Mouse (Mus musculus) CD8-positive naive resting alpha-beta T cell, adult 2 months (primary cell): Measurements from ENCODE around the gene Krt8.
"Not testable (repeated sequence)": the region's sequence is repeated elsewhere in the genome, so short reads cannot be mapped to it uniquely, and the experiment has no call there.

Experiments used
- DNase-seq, 2 experiments: peaks; one replicate each; pipeline ENCODE4 v3.0.0; 2022; ENCODE audit warnings: low read depth in 2 of 2, low spot score in 2 of 2

The Krt8 gene

GRCm38 (mm10) chr15:102010569-102011245, 6.4 kb upstream of the Krt8 start:
- DNase-seq: no peak

- no peak for DNase-seq
These were observed 3.1 kb upstream of the Krt8 start for GRCm38 (mm10) chr15:102007097-102008069.

- no peak for DNase-seq
These were observed 2.0 kb upstream of the Krt8 start for GRCm38 (mm10) chr15:102006317-102006716.

- DNase-seq: no peak
These were observed 1.0 kb upstream of the Krt8 start for GRCm38 (mm10) chr15:102005290-102005689.

GRCm38 (mm10) chr15:102003516-102003915, 766 bp downstream of the Krt8 start:
- DNase-seq: no peak

GRCm38 (mm10) chr15:102002646-102003488, 1.4 kb downstream of the Krt8 start:
- no peak for DNase-seq

- DNase-seq: no peak
These were observed 4.5 kb downstream of the Krt8 start for GRCm38 (mm10) chr15:101999676-102000335.

- DNase-seq: no peak
These were observed 5.1 kb downstream of the Krt8 start for GRCm38 (mm10) chr15:101999156-101999555.

GRCm38 (mm10) chr15:101996450-101997078, 7.7 kb downstream of the Krt8 start:
- DNase-seq: not testable (repeated sequence)

GRCm38 (mm10) chr15:101995484-101996236, 8.6 kb downstream of the Krt8 start:
- no peak for DNase-seq

GRCm38 (mm10) chr15:101994365-101994764, 9.9 kb downstream of the Krt8 start:
- DNase-seq: no peak

- no peak for DNase-seq
These were observed 13.3 kb downstream of the Krt8 start for GRCm38 (mm10) chr15:101990946-101991345.

GRCm38 (mm10) chr15:101988714-101989113, 15.6 kb downstream of the Krt8 start:
- DNase-seq: no peak

- DNase-seq: peak; percentile 74 to 78
These were observed 16.2 kb downstream of the Krt8 start for GRCm38 (mm10) chr15:101988119-101988518.

- DNase-seq: no peak
These were observed 19.5 kb downstream of the Krt8 start for GRCm38 (mm10) chr15:101984746-101985145.

- peak; percentile 70 to 77 for DNase-seq
These were observed 20.2 kb downstream of the Krt8 start for GRCm38 (mm10) chr15:101983949-101984601.

- DNase-seq: no peak
These were observed 20.9 kb downstream of the Krt8 start for GRCm38 (mm10) chr15:101983315-101983948.

GRCm38 (mm10) chr15:101980849-101981248, 23.4 kb downstream of the Krt8 start:
- DNase-seq: no peak
